Mouse (Mus musculus) liver, postnatal 0 days (tissue): ENCODE measurements at regions not wholly inside any gene's neighbourhood (a gene's known extent, or its start where the extent isn't known, plus 50 kb on each side); places are given as distances from the start of the nearest gene placed in this dataset.

Experiments used
- CTCF ChIP-seq: sonication (generic); IDR thresholded peaks from 2 replicates; pipeline ENCODE4 v1.5.1; 2016; ENCODE audit warnings: antibody characterized with exemption, low read depth
- EP300 ChIP-seq: IDR thresholded peaks from 2 replicates; pipeline ENCODE4 v1.6.1; 2016; ENCODE audit warnings: antibody characterized with exemption, low read depth, mild to moderate bottlenecking

- TF ChIP-seq CTCF (no peak), EP300 (no peak)
Measured at GRCm38 (mm10) chr1:186482177-186482576, 223.6 kb downstream of the Tgfb2 start.
